In the genomic region with DNA sequence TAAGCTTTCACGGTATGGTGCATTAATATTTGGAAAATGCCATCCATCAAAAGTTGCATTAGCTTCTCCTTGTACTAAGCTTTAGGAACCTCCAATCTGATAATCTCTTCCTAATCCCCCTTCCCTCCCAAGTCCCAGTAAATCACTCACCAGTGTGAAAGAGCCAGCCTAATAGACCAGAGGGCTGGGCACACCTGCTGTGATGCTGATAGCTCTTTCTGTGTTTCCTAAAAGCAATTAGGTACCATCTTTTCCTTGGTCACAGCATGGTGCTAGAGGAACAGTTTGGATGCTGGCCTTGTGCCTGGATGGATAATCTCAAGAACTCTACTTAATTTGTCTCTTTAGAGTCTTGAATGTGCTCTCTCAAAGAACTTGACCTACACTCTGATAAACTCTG, we compare ENCODE assay signal across 22 mouse cellular contexts.
DNase-seq lines count a peak whose midpoint lies in the region; ATAC-seq and TF ChIP-seq lines count a peak whose summit lies in the region.
"Had no signal": no experiment of that assay in that cellular context is flagged by ENCODE, and none has a peak within 500 bp of the region (broad histone marks: within the 10 kb centered on the region; RNA-seq: fewer than 3 reads in every experiment).

No protein-coding gene starts in this region.

- H3K9me3 ChIP-seq in hindbrain, postnatal 0 days (ENCODE audit: low read length) = no peaks in the 10 kb centered on the region
- no peaks in the 10 kb centered on the region for H3K9me3 ChIP-seq in hindbrain, embryonic 14.5 days (ENCODE audit: control insufficient read depth, low read length)
- no peaks in the 10 kb centered on the region for H3K9me3 ChIP-seq in ES-E14 (ENCODE audit: control insufficient read depth, insufficient read depth, low read depth, low read length)
- H3K9me3 ChIP-seq in stomach, postnatal 0 days (ENCODE audit: control insufficient read depth, low read length) = no peaks in the 10 kb centered on the region
- H3K9me3 ChIP-seq: embryonic facial prominence, embryonic 10.5 days; forebrain, embryonic 15.5 days; heart, embryonic 12.5 days; hindbrain, embryonic 10.5 days; hindbrain, embryonic 15.5 days had no signal

- no peak overlapping the region for H3K27ac ChIP-seq in hindbrain, postnatal 0 days
- no peak overlapping the region for H3K27ac ChIP-seq in hindbrain, embryonic 14.5 days
- H3K27ac ChIP-seq in ES-E14 (ENCODE audit: insufficient read depth, low read depth, low read length, poor library complexity, severe bottlenecking) = no peak overlapping the region
- no peak overlapping the region for H3K27ac ChIP-seq in stomach, postnatal 0 days (replicated peaks)
- H3K27ac ChIP-seq: embryonic facial prominence, embryonic 10.5 days; forebrain, embryonic 15.5 days; hindbrain, embryonic 10.5 days; hindbrain, embryonic 15.5 days had no signal

- H3K36me3 ChIP-seq in hindbrain, postnatal 0 days (ENCODE audit: insufficient read depth, low read length) = no peaks in the 10 kb centered on the region
- no peaks in the 10 kb centered on the region for H3K36me3 ChIP-seq in hindbrain, embryonic 14.5 days (replicated peaks; ENCODE audit: control insufficient read depth, insufficient read depth)
- H3K36me3 ChIP-seq in ES-E14 (ENCODE audit: control insufficient read depth, insufficient read depth, low read length, poor library complexity, severe bottlenecking) = no peaks in the 10 kb centered on the region
- no peaks in the 10 kb centered on the region for H3K36me3 ChIP-seq in stomach, postnatal 0 days (ENCODE audit: control insufficient read depth, insufficient read depth, low read length)
- H3K36me3 ChIP-seq: embryonic facial prominence, embryonic 10.5 days; forebrain, embryonic 15.5 days; heart, embryonic 12.5 days; hindbrain, embryonic 10.5 days; hindbrain, embryonic 15.5 days had no signal

- no peak for TF ChIP-seq EP300 in stomach, postnatal 0 days (optimal IDR thresholded peaks at IDR 0.05)

- H3K4me1 ChIP-seq in hindbrain, postnatal 0 days (ENCODE audit: insufficient read depth, low read length) = 0 out of 2 replicates have a peak, but pooled peaks cover 3% of the 10 kb centered on the region
- H3K4me1 ChIP-seq in hindbrain, embryonic 14.5 days (replicated peaks; ENCODE audit: control insufficient read depth, insufficient read depth, low read length) = no peaks in the 10 kb centered on the region
- no peaks in the 10 kb centered on the region for H3K4me1 ChIP-seq in ES-E14 (ENCODE audit: control insufficient read depth in 2 of 2, insufficient read depth in 2 of 2, low read length in 2 of 2, poor library complexity in 1 of 2)
- H3K4me1 ChIP-seq in stomach, postnatal 0 days (replicated peaks; ENCODE audit: control insufficient read depth, insufficient read depth) = no peaks in the 10 kb centered on the region
- H3K4me1 ChIP-seq: embryonic facial prominence, embryonic 10.5 days; heart, embryonic 12.5 days; hindbrain, embryonic 15.5 days had no signal

- no peak overlapping the region for H3K4me3 ChIP-seq in hindbrain, postnatal 0 days (ENCODE audit: low read length)
- no peak overlapping the region for H3K4me3 ChIP-seq in hindbrain, embryonic 14.5 days (replicated peaks; ENCODE audit: low read length)
- H3K4me3 ChIP-seq in ES-E14 (ENCODE audit: insufficient read depth in 1 of 2, low read depth in 1 of 2, low read length in 2 of 2, poor library complexity in 1 of 2, severe bottlenecking in 1 of 2) = no peak overlapping the region
- H3K4me3 ChIP-seq in stomach, postnatal 0 days (ENCODE audit: low read depth, low read length) = no peak overlapping the region
- H3K4me3 ChIP-seq: embryonic facial prominence, embryonic 10.5 days; forebrain, embryonic 15.5 days; heart, embryonic 12.5 days; hindbrain, embryonic 10.5 days; hindbrain, embryonic 15.5 days had no signal

- H3K4me2 ChIP-seq in hindbrain, postnatal 0 days (ENCODE audit: low read depth, low read length) = no peak overlapping the region
- H3K4me2 ChIP-seq in hindbrain, embryonic 14.5 days (replicated peaks) = no peak overlapping the region
- no peak overlapping the region for H3K4me2 ChIP-seq in stomach, postnatal 0 days (replicated peaks; ENCODE audit: low read depth)
- H3K4me2 ChIP-seq: forebrain, embryonic 15.5 days; heart, embryonic 12.5 days; hindbrain, embryonic 15.5 days had no signal

- peak; percentile 31 for DNase-seq in hindbrain, postnatal 0 days (ENCODE audit: low spot score)
- DNase-seq in hindbrain, embryonic 14.5 days (ENCODE audit: low spot score) = no peak
- DNase-seq in ES-E14 (ENCODE audit: low read depth, low spot score) = peak; percentile 22
- peak; percentile 48 for DNase-seq in ZHBTc4 (ENCODE audit: low read depth, low spot score)
- peak; percentile 15 for DNase-seq in retina, embryonic 14.5 days (ENCODE audit: low spot score)
- DNase-seq in stomach, postnatal 0 days (ENCODE audit: low spot score) = no peak
- DNase-seq in heart, adult 9 months (ENCODE audit: low spot score in 2 of 2) = no peak
- DNase-seq: adrenal gland, adult 8-10 months; adrenal gland, postnatal 36 days; cerebellum, adult 8-10 months; cerebellum, postnatal 36 days; gastrocnemius, postnatal 36 days; heart, adult 18-20 months; kidney, adult 8-10 months had no signal

- no peak for TF ChIP-seq CTCF in hindbrain, postnatal 0 days (IDR thresholded peaks at IDR 0.05; ENCODE audit: low read depth)
- no peak for TF ChIP-seq CTCF in stomach, postnatal 0 days (IDR thresholded peaks at IDR 0.05; ENCODE audit: low read depth)

- ATAC-seq in hindbrain, postnatal 0 days = no peak
- no peak for ATAC-seq in hindbrain, embryonic 14.5 days (ENCODE audit: low FRiP score)
- no peak for ATAC-seq in stomach, postnatal 0 days (ENCODE audit: low FRiP score, low TSS enrichment)
- ATAC-seq: forebrain, embryonic 15.5 days; inflammation-experienced regulatory T-cells, adult 6 months; intestine, postnatal 0 days; Patski had no signal

- WGBS in hindbrain, postnatal 0 days = 63% methylated on average over 1 of the region's 1 CpGs
- WGBS in hindbrain, embryonic 14.5 days = 68% methylated on average over 1 of the region's 1 CpGs
- WGBS in stomach, postnatal 0 days = 37% methylated on average over 1 of the region's 1 CpGs

- no peak overlapping the region for H3K9ac ChIP-seq in hindbrain, postnatal 0 days (replicated peaks; ENCODE audit: low read length)
- no peak overlapping the region for H3K9ac ChIP-seq in hindbrain, embryonic 14.5 days
- no peak overlapping the region for H3K9ac ChIP-seq in ES-E14 (ENCODE audit: insufficient read depth, low read depth, low read length, poor library complexity, severe bottlenecking)
- no peak overlapping the region for H3K9ac ChIP-seq in stomach, postnatal 0 days (ENCODE audit: low read length)
- H3K9ac ChIP-seq: forebrain, embryonic 15.5 days; heart, embryonic 12.5 days; hindbrain, embryonic 15.5 days had no signal

- in situ Hi-C loops in ES-E14 (cut with MboI; ENCODE audit: low sequenced_read_pairs in 2 of 2, unreplicated experiment in 2 of 2) = no loop called here

- H3K27me3 ChIP-seq in hindbrain, postnatal 0 days (ENCODE audit: insufficient read depth, low read length) = no peaks in the 10 kb centered on the region
- no peaks in the 10 kb centered on the region for H3K27me3 ChIP-seq in hindbrain, embryonic 14.5 days (ENCODE audit: control insufficient read depth, insufficient read depth, low read length)
- H3K27me3 ChIP-seq in stomach, postnatal 0 days (ENCODE audit: control insufficient read depth, insufficient read depth, low read length) = no peaks in the 10 kb centered on the region
- H3K27me3 ChIP-seq: forebrain, embryonic 15.5 days; heart, embryonic 12.5 days; hindbrain, embryonic 15.5 days; Patski had no signal

TF ChIP-seq in ES-E14, 5 proteins besides CTCF, POLR2A, EP300 and RAD21:
- TF ChIP-seq HCFC1 (IDR thresholded peaks at IDR 0.05; ENCODE audit: borderline replicate concordance, insufficient read depth, low read length) (no peak), CHD2 (IDR thresholded peaks at IDR 0.05; ENCODE audit: low read depth, low read length) (no peak), ZC3H11A (IDR thresholded peaks at IDR 0.05; ENCODE audit: borderline replicate concordance, low read depth, low read length) (no peak), MAFK (IDR thresholded peaks at IDR 0.05; ENCODE audit: insufficient read depth, low read depth, low read length) (no peak), ZNF384 (IDR thresholded peaks at IDR 0.05; ENCODE audit: low read depth, low read length) (no peak)

Comparison
In these comparisons a context has a peak if more than half of its experiments do, and no peak if none do; other contexts are left out.
1. DNase-seq: peak in hindbrain, postnatal 0 days (single experiment), ES-E14 (single experiment), ZHBTc4 (single experiment) and retina, embryonic 14.5 days (single experiment); none in hindbrain, embryonic 14.5 days (single experiment), stomach, postnatal 0 days (single experiment) and heart, adult 9 months (0 of 2).